Mouse (Mus musculus) heart, adult 2 months (tissue): ENCODE results near the gene Olfr1153.

Source experiments
- CTCF ChIP-seq: fragments of 200-600 bp; IDR thresholded peaks from 2 replicates; pipeline ENCODE4 v1.8.1; 2022; ENCODE audit warnings: antibody characterized with exemption, mild to moderate bottlenecking, moderate library complexity
- POLR2A ChIP-seq: fragments of 200-500 bp; IDR thresholded peaks from 2 replicates; pipeline ENCODE4 v1.6.1; 2011; ENCODE audit warnings: mild to moderate bottlenecking, low read depth, low read length, control low read depth; ENCODE audit not compliant: insufficient read depth

- TF ChIP-seq POLR2A (no peak), CTCF (no peak)
Observed at GRCm38 (mm10) chr2:87894662-87895061, at the start of gene Olfr1153.
